Comparison of ENCODE assay signal across 30 mouse cellular contexts in the genomic region with DNA sequence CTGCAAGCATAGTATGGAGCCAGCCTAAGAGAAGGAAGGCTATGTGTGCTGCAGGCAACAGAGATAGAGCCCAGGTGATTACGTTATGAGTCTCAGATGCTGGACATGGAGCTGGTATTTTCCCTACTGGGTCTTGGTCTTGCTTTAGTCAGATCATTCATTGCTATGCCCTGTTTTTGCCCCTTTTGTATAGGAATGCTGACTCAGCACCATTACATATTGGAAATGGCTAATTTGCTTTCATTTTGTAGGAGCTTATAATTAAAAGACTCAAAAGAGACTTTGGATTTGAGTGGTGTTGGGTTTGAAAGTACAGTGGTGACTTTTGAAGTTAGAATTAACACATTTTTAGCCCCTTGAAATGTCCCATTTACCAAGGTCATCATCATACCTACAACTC.
"Had no signal": no experiment of that assay in that cellular context is flagged by ENCODE, and none has a peak within 500 bp of the region (broad histone marks: within the 10 kb centered on the region; RNA-seq: fewer than 3 reads in every experiment).

No protein-coding gene starts in this region.

- DNase-seq: left cerebral cortex, postnatal 4 days; liver; liver, embryonic 13.5 days; liver, postnatal 0 days; lung, adult 18-20 months; lung, adult 2 months; lung, embryonic 14.5 days; lung, postnatal 10 days; lung, postnatal 14 days; lung, postnatal 36 days had no signal

- H3K4me1 ChIP-seq: limb, embryonic 10.5 days; limb, embryonic 12.5 days; limb, embryonic 13.5 days; limb, embryonic 15.5 days; liver, embryonic 12.5 days; liver, embryonic 13.5 days; liver, embryonic 15.5 days; lung, embryonic 15.5 days; megakaryocyte, embryonic 14.5 days had no signal

- H3K9ac ChIP-seq: limb, embryonic 12.5 days; limb, embryonic 13.5 days; limb, embryonic 15.5 days; liver, embryonic 12.5 days; liver, embryonic 13.5 days; liver, embryonic 14.5 days; liver, embryonic 15.5 days; liver, postnatal 0 days; lung, embryonic 14.5 days; lung, embryonic 15.5 days; midbrain, embryonic 12.5 days; midbrain, embryonic 13.5 days; midbrain, embryonic 15.5 days; neural tube, embryonic 12.5 days had no signal

- H3K9me3 ChIP-seq: limb, embryonic 10.5 days; limb, embryonic 12.5 days; limb, embryonic 13.5 days; limb, embryonic 15.5 days; liver, embryonic 12.5 days; liver, embryonic 13.5 days; liver, embryonic 15.5 days; lung, embryonic 15.5 days; midbrain, embryonic 12.5 days; neural tube, embryonic 12.5 days had no signal

- H3K4me2 ChIP-seq: limb, embryonic 12.5 days; limb, embryonic 13.5 days; limb, embryonic 15.5 days; liver, embryonic 11.5 days; liver, embryonic 12.5 days; liver, embryonic 13.5 days; liver, embryonic 15.5 days; lung, embryonic 14.5 days; lung, embryonic 15.5 days; midbrain, embryonic 11.5 days; midbrain, embryonic 12.5 days; midbrain, embryonic 13.5 days; midbrain, embryonic 15.5 days; neural tube, embryonic 12.5 days had no signal

- H3K36me3 ChIP-seq: limb, embryonic 10.5 days; limb, embryonic 12.5 days; limb, embryonic 13.5 days; limb, embryonic 15.5 days; liver, embryonic 12.5 days; liver, embryonic 13.5 days; liver, embryonic 15.5 days; lung, embryonic 15.5 days; midbrain, embryonic 10.5 days; midbrain, embryonic 12.5 days; midbrain, embryonic 13.5 days; midbrain, embryonic 15.5 days; neural tube, embryonic 12.5 days had no signal

- H3K27me3 ChIP-seq: limb, embryonic 12.5 days; limb, embryonic 13.5 days; limb, embryonic 15.5 days; liver, embryonic 12.5 days; liver, embryonic 13.5 days; liver, embryonic 15.5 days; lung, embryonic 15.5 days; megakaryocyte, embryonic 14.5 days; midbrain, embryonic 12.5 days; midbrain, embryonic 13.5 days; midbrain, embryonic 15.5 days; neural tube, embryonic 12.5 days had no signal

- ATAC-seq: liver, embryonic 12.5 days; liver, postnatal 0 days; lung, postnatal 0 days; midbrain, embryonic 16.5 days had no signal

- H3K27ac ChIP-seq: limb, embryonic 10.5 days; limb, embryonic 12.5 days; limb, embryonic 13.5 days; limb, embryonic 15.5 days; liver, embryonic 12.5 days; liver, embryonic 13.5 days; liver, embryonic 14.5 days; liver, embryonic 15.5 days; lung, embryonic 15.5 days; macrophage; midbrain, embryonic 10.5 days; midbrain, embryonic 12.5 days; midbrain, embryonic 15.5 days; neural tube, embryonic 12.5 days had no signal

- H3K4me3 ChIP-seq: limb, embryonic 10.5 days; limb, embryonic 12.5 days; limb, embryonic 13.5 days; limb, embryonic 15.5 days; liver, embryonic 12.5 days; liver, embryonic 13.5 days; liver, embryonic 15.5 days; lung, embryonic 15.5 days; megakaryocyte, embryonic 14.5 days; midbrain, embryonic 10.5 days; midbrain, embryonic 12.5 days; midbrain, embryonic 13.5 days; midbrain, embryonic 15.5 days; myocyte; neural tube, embryonic 12.5 days had no signal
